In the genomic region with DNA sequence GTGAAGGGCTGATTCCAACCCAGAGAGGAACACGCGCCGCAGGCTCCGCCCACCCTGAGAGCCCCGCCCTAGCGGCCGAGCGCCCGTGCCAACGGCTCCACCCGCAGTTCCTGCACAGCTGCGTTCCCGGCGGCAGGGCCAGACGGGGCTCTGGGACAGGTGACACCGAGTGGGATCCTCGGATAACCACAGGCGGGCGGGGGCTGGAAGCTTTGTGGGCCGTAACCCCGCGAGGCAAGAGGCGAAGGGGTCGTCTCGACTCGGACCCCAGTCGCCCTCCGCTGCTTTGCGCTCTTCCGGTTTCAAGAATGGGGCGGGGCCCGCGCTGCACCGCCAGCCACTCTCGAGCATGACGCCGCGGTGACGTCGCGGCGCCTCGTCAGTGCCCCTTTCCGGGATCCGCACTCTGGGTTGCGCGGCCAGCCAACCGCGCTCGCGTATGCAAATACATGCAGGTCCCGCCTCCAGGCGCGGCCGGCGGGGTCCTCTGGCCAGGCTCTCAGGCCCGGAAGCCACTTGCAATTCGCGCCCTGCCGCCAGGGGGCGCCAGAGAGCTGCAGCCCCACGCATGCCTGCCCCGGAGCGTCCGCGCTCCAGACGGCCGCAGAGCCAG, we compare ENCODE assay signal across 8 mouse cellular contexts. TPM values are rescaled to one million over a fixed set of nuclear protein-coding genes. Genes with fewer than 3 reads are reported as not detected.
A peak's percentile ranks its signal among the peaks of the same experiment; 100 is the strongest.
DNase-seq lines count a peak whose midpoint lies in the region; ATAC-seq and TF ChIP-seq lines count a peak whose summit lies in the region.

A gene (plus strand): TSS at position 63 of the 613 bp plus-strand sequence.

- H3K9me3 ChIP-seq in embryonic facial prominence, embryonic 14.5 days (ENCODE audit: control insufficient read depth, low read length), result no peaks in the 10 kb centered on the region
- H3K9me3 ChIP-seq in limb, embryonic 14.5 days (ENCODE audit: control insufficient read depth, low read length), result no peaks in the 10 kb centered on the region
- no peaks in the 10 kb centered on the region for H3K9me3 ChIP-seq in midbrain, postnatal 0 days (ENCODE audit: low read length)

- peaks cover 24% of the 10 kb centered on the region for H3K4me1 ChIP-seq in embryonic facial prominence, embryonic 14.5 days (ENCODE audit: control insufficient read depth, insufficient read depth, low read length)
- peaks cover 18% of the 10 kb centered on the region for H3K4me1 ChIP-seq in limb, embryonic 14.5 days (ENCODE audit: control insufficient read depth, insufficient read depth, low read length)
- peaks cover 8% of the 10 kb centered on the region; the same call in 1 of the 2 replicates for H3K4me1 ChIP-seq in midbrain, postnatal 0 days (ENCODE audit: insufficient read depth, low read length)

- no peaks in the 10 kb centered on the region for H3K27me3 ChIP-seq in embryonic facial prominence, embryonic 14.5 days (replicated peaks; ENCODE audit: control insufficient read depth, insufficient read depth, low read length)
- H3K27me3 ChIP-seq in limb, embryonic 14.5 days (ENCODE audit: control insufficient read depth, insufficient read depth, low read length), result no peaks in the 10 kb centered on the region
- no peaks in the 10 kb centered on the region for H3K27me3 ChIP-seq in midbrain, postnatal 0 days (ENCODE audit: insufficient read depth, low read length)

- H3K4me2 ChIP-seq in embryonic facial prominence, embryonic 14.5 days (ENCODE audit: low read depth, low read length), result peak within 1 kb of the TSS; percentile 48
- peak within 1 kb of the TSS; percentile 42 for H3K4me2 ChIP-seq in limb, embryonic 14.5 days (replicated peaks; ENCODE audit: low read depth, low read length, severe bottlenecking)
- H3K4me2 ChIP-seq in midbrain, postnatal 0 days (ENCODE audit: low read depth, low read length, poor library complexity, severe bottlenecking), result peak within 1 kb of the TSS; percentile 57

- ATAC-seq in embryonic facial prominence, embryonic 14.5 days (ENCODE audit: low read depth), result peak; percentile 90
- ATAC-seq in limb, embryonic 14.5 days (ENCODE audit: low FRiP score, low read depth), result peak; percentile 88
- ATAC-seq in midbrain, postnatal 0 days (ENCODE audit: low FRiP score), result peak; percentile 84

- peak; percentile 95 for DNase-seq in 3T3-L1 (ENCODE audit: low read depth, low spot score)
- DNase-seq in adrenal gland, postnatal 4 days (ENCODE audit: low spot score in 2 of 2), result peak; percentile 95 to 97
- DNase-seq in embryonic facial prominence, embryonic 14.5 days (ENCODE audit: low spot score), result peak; percentile 99
- peak; percentile 94 for DNase-seq in heart, adult 8-10 months (ENCODE audit: low spot score)
- DNase-seq in kidney, adult 9 months, result peak; percentile 99
- DNase-seq in limb, embryonic 14.5 days (ENCODE audit: low spot score), result peak; percentile 95
- peak; percentile 98 for DNase-seq in midbrain, postnatal 0 days (ENCODE audit: low spot score)
- DNase-seq in spleen, postnatal 14 days (ENCODE audit: low spot score in 2 of 2), result peak; percentile 93 to 97

- peak within 1 kb of the TSS; percentile 67 for H3K4me3 ChIP-seq in embryonic facial prominence, embryonic 14.5 days (ENCODE audit: low read depth, low read length)
- H3K4me3 ChIP-seq in limb, embryonic 14.5 days (replicated peaks; ENCODE audit: low read length), result peak within 1 kb of the TSS; percentile 71
- H3K4me3 ChIP-seq in midbrain, postnatal 0 days (ENCODE audit: low read depth, low read length), result peak within 1 kb of the TSS; percentile 52

- peak within 1 kb of the TSS; percentile 82 for H3K27ac ChIP-seq in embryonic facial prominence, embryonic 14.5 days (replicated peaks; ENCODE audit: low read depth, low read length)
- H3K27ac ChIP-seq in limb, embryonic 14.5 days (replicated peaks; ENCODE audit: low read depth, low read length), result peak within 1 kb of the TSS; percentile 69
- peak within 1 kb of the TSS; percentile 71 for H3K27ac ChIP-seq in midbrain, postnatal 0 days (ENCODE audit: low read depth, low read length)

- 0 out of 2 replicates have a peak, but pooled peaks have one; percentile 34 for TF ChIP-seq POLR2A in limb, embryonic 14.5 days (IDR thresholded peaks at IDR 0.05; ENCODE audit: borderline replicate concordance, extremely low read depth, insufficient read depth, insufficient read length)

- peak; percentile 89 for TF ChIP-seq CTCF in midbrain, postnatal 0 days (IDR thresholded peaks at IDR 0.05)

- H3K9ac ChIP-seq in embryonic facial prominence, embryonic 14.5 days (ENCODE audit: low read depth, low read length), result peak within 1 kb of the TSS; percentile 66
- peak within 1 kb of the TSS; percentile 47; the same call in 1 of the 2 replicates for H3K9ac ChIP-seq in limb, embryonic 14.5 days (ENCODE audit: low read depth, low read length, severe bottlenecking)
- peak within 1 kb of the TSS; percentile 55 for H3K9ac ChIP-seq in midbrain, postnatal 0 days (replicated peaks; ENCODE audit: low read length, poor library complexity, severe bottlenecking)

- under 1% methylated on average over 39 of the region's 68 CpGs for WGBS in embryonic facial prominence, embryonic 14.5 days
- WGBS in limb, embryonic 14.5 days, result under 1% methylated on average over 59 of the region's 68 CpGs
- 2% methylated on average over 53 of the region's 68 CpGs for WGBS in midbrain, postnatal 0 days

- H3K36me3 ChIP-seq in embryonic facial prominence, embryonic 14.5 days (ENCODE audit: control insufficient read depth, insufficient read depth, low read length), result peaks cover 41% of the 10 kb centered on the region
- H3K36me3 ChIP-seq in limb, embryonic 14.5 days (ENCODE audit: control insufficient read depth, insufficient read depth, low read length), result peaks cover 40% of the 10 kb centered on the region
- peaks cover 20% of the 10 kb centered on the region for H3K36me3 ChIP-seq in midbrain, postnatal 0 days (ENCODE audit: insufficient read depth, low read length)

RNA-seq across cellular contexts. Expression of the gene that starts here (rescaled TPM):
- 10 to 100 TPM; 12.0 to 13.6 TPM for total RNA-seq in adrenal gland, postnatal 4 days (2021)
- 3.8 and 4.0 TPM in 2 replicates for polyA plus RNA-seq in embryonic facial prominence, embryonic 14.5 days (2014; fragmentation: Nextera tagmentation; extraction: Ambion mirVana)
- 10 to 100 TPM; 11.2 to 15.0 (median 13.9) TPM for total RNA-seq in heart, adult 8-10 months (2022)
- polyA plus RNA-seq in limb, embryonic 14.5 days (2012; rRNA removed), result 4.2 and 4.6 TPM in 2 replicates
- 3.8 and 4.3 TPM in 2 replicates for polyA plus RNA-seq in limb, embryonic 14.5 days (2014; fragmentation: Nextera tagmentation; extraction: Ambion mirVana)
- 9.4 and 10.5 TPM in 2 replicates for total RNA-seq in midbrain, postnatal 0 days (2014; rRNA removed)
- 5.4 and 5.5 TPM in 2 replicates for polyA plus RNA-seq in midbrain, postnatal 0 days (2015; fragmentation: Nextera tagmentation; extraction: Ambion mirVana)

Comparison
In these comparisons a context has a peak if more than half of its experiments do, and no peak if none do; other contexts are left out.
1. Peak in every context shown above with its lines: DNase-seq, ATAC-seq, H3K4me3 ChIP-seq and H3K27ac ChIP-seq.